Mouse (Mus musculus): ENCODE measurements around the gene Mast1.

Mast1 gene

GRCm38 (mm10) chr8:84936962-84937546, at the start of gene Mast1:
Gene Mast1 (minus strand): TSS chr8:84937359.
- peak; percentile 89 for DNase-seq

- no peak for DNase-seq
These were observed 49.3 kb upstream of the Mast1 start for GRCm38 (mm10) chr8:84986379-84986945.

DNA sequence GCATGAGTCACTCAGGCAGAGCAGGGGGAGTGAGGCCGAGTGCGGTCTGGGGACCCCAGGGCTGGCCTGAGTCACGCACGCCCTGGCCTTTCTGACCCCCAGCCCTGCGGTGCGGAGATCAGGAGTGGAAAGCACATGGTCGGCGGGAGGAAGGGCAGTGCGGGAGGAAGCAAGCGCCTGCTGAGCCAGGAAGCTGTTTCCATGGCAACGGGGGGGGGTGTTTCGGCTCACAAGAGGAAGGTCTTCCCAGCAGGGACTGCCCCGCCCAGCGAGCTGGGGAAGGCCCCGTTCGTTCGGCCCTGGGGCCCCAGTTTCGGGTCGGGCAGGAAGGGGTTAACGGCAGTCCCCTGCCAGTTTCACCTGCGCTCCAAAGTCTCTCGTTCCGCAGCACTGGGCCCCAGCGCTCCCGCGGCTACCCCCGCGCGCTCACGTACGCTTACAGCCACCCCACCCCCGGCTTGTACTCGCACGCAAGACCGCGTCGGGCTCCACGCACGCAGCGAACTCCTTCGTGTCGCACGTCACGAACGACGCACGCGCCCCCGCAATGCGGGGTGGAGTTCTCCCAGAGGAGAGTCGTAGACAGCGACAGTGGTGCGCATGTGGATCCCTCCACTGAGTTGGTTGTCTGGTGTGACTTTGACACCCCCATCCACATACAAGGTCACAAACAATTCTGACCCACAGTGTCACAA, 48.7 kb upstream of the Mast1 start:
- peak; percentile 94 for DNase-seq

GRCm38 (mm10) chr8:84985049-84985683, 48.0 kb upstream of the Mast1 start:
- DNase-seq = no peak

- DNase-seq = no peak
These were observed 47.3 kb upstream of the Mast1 start for GRCm38 (mm10) chr8:84984294-84985048.

DNA sequence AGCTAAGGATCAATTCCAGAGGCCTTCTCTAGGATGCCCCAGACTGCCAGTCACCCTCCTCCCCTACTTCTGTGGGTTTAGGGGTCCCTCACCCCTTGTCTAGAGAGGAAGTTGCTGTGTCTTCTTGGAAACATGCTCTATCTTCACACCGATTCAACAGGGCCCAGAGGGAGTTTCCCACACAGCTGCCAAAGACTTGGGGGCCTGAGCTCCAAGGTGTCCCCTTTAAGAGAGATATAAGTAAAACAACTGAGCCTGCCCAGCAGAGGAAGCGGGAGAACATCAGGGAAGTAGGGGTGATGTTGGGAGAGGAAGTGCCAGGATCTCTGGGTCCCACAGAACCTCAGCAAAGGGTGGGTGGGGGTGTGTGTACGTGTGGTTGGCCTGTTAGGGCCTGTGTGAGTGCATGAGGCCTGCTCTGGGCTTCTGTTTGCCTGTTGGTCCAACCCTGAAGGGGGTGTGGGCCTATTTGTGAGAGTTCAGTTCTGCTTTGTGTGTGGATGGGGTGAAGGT, 45.4 kb upstream of the Mast1 start:
- no peak for DNase-seq

DNA sequence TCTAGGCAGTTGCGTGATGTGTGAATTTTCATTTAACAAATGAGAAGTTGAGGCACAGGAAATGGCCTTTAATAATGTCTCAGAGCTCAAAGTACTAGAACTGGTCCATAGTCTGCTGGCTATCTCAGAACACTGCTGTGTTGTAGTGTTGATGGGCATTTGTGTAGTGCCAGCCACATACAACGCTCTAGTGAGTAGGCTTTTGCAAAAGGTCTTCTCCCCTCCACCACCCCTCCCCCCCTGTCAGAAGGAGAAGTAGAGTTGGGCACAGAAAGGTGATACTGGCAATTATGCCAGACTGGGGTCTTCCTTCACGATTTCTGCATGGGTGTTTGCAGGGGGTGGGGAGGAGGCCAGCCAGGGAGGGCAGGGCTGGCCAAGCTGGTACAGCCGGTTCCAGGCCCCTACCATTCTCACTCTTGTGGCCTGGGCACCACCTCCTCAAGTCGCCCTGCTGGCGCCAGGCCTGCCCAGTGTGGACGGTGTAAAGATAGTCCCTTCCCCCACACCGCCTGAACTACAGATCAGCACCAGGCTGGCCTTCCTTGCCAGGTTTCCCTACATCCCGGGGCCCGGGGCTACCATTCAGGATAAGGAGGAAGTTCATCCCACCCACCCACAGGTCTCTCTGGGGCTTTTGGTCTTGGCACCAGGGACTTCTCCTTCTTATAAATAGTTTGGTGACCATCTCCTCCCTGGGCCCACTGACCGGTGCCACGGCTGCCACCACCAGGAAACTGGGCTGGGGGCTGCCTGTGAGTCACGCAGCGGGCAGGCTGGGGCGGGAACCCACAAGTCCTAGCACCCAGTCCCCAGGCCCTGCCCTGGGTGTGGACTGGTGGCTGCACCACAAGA, 44.7 kb upstream of the Mast1 start:
- DNase-seq = no peak

- DNase-seq = no peak
These were observed 43.6 kb upstream of the Mast1 start for GRCm38 (mm10) chr8:84980622-84981358.

GRCm38 (mm10) chr8:84979599-84980421, 42.7 kb upstream of the Mast1 start:
- peak; percentile 86 for DNase-seq

GRCm38 (mm10) chr8:84978248-84978940, 41.2 kb upstream of the Mast1 start, which contains the start of gene Junb:
Gene Junb (minus strand): TSS chr8:84978718.
- DNase-seq = peak; percentile 82

GRCm38 (mm10) chr8:84977435-84978247, 40.5 kb upstream of the Mast1 start:
- DNase-seq = no peak

- DNase-seq = no peak
These were observed 39.7 kb upstream of the Mast1 start for GRCm38 (mm10) chr8:84976763-84977434.

DNA sequence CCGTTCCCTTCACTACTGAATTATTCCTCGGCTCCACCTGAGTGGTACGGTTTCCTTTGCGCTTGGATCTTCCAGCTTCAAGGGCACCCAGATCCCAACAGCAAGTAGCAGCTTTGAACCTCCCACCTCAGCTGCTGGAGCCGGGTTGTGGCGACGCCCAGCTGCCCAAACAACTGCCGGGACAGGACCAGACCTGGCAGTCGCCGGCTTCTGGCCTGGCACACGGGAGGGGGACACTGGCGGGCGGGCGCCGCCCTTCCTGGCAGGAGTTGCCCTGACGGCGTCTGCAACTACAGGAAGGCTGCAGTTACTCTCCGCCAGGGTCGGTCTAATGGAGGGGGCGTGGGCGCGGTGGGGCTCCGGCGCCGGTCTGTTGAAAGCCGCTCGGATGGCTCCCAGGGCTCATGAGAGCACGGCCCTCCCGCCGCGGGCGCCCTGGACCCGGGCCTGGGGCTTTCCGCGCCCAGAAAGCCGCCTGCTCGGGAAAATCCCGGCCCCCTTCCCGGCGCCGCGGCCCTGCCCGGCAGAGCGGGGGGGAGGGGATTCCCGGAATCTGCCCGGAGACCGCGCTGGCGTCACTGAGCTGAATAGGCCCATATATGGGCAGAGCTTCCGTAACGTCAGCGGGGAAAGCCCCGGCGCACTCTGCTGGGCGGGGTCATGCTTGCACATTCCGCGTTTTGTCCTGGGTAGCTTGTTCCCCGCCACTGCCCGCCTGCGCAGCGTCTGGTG, 39.0 kb upstream of the Mast1 start:
- DNase-seq = peak; percentile 90

DNA sequence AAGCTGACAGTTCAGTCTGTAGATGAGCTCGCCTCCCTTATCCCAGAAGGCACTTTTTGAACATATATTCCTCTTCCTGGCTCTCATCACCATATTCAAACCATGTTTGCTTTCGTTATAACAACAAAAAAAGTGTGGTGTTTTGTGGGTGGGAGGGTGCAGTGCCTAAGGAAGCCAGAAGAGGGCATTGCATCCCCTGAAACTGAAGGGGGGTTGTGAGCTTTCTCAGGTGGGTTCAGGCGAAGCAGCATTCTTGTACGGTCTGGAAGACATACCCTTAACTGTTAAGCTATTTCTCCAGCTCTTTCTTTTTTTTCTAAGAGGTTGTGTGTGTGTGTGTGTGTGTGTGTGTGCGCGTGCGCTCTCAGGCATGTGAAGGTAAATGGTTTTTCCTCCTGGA, 38.3 kb upstream of the Mast1 start:
- DNase-seq = peak; percentile 66

DNA sequence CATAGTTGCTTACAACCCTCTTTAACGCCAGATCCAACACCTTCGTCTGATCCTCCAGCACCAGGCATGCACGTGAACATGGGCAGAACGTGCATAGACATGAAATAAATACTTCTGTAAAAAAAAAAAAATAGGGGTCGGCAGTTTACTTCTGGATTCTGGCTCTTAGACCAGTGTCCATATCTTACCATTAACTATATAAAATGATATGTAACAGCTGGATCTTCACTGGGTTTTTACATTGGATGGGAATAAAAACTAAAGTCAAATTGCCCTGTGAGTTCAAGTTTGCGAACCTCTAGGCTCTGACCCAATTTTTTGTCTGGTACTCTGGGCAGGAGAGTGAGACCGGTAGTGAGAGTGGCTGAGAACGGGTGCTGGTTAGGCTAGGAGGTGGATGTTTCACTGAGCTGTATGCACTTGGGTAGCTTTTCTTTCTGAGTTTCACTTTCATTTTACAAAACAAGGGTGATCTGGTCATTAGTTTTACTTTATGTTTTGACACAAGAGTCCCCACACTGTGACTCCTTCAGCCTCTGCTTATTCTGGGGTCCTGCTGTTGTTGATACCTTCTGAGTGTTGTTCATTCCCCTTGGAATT, 37.5 kb upstream of the Mast1 start:
- no peak for DNase-seq

DNA sequence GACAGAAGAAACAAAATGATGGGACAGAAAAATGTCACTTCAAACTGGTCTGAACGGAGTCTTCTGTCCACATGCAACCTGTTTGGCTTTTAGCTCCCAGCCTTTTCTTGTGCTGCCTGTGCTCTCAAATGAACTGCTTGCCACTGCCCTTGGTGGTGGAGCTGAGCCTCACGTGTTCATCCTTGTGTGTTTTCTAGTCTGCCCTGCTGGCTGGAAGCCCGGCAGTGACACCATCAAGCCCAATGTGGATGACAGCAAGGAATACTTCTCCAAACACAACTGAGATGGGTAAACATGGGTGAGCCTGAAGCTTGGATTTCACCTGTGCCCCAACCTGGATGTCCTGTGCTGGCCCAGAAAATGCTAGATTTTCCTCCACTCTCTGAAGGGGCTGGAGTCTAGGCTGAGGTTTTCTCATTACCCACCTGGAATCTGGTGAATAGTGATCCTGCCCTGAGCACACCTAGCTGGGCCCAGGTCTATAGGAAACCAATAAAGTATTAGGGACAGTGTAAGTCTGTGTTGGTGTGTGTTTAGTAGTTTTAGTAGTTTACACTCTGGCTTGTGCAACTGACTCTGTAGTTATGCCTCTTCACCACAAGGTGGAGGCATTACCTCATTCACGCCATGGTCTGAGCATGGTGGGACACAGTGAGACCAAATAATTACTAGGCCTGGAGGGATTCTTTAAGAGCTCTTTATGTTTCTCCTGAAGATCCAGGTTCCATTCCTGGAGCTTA, 36.8 kb upstream of the Mast1 start:
- no peak for DNase-seq
